Mouse (Mus musculus): ENCODE data around the gene Wwp2.

- TF ChIP-seq POLR2A (IDR thresholded peaks at IDR 0.05; ENCODE audit: low read depth, low read length) (no peak), CTCF (conservative IDR thresholded peaks at IDR 0.05; ENCODE audit: insufficient read depth, insufficient read length, low read depth, low read length) (no peak)
These were observed 12.0 kb upstream of the Wwp2 start for GRCm38 (mm10) chr8:107424176-107424575.

Data from kidney, adult 2 months (tissue).